Mouse (Mus musculus): ENCODE data around the gene Aurkb. TPM values are rescaled to one million over a fixed set of nuclear protein-coding genes. Genes with fewer than 3 reads are reported as not detected.

The Aurkb gene
- total and polyA plus RNA-seq, 3 experiments = 0.21 to 1.1 (median 0.59) TPM

DNA sequence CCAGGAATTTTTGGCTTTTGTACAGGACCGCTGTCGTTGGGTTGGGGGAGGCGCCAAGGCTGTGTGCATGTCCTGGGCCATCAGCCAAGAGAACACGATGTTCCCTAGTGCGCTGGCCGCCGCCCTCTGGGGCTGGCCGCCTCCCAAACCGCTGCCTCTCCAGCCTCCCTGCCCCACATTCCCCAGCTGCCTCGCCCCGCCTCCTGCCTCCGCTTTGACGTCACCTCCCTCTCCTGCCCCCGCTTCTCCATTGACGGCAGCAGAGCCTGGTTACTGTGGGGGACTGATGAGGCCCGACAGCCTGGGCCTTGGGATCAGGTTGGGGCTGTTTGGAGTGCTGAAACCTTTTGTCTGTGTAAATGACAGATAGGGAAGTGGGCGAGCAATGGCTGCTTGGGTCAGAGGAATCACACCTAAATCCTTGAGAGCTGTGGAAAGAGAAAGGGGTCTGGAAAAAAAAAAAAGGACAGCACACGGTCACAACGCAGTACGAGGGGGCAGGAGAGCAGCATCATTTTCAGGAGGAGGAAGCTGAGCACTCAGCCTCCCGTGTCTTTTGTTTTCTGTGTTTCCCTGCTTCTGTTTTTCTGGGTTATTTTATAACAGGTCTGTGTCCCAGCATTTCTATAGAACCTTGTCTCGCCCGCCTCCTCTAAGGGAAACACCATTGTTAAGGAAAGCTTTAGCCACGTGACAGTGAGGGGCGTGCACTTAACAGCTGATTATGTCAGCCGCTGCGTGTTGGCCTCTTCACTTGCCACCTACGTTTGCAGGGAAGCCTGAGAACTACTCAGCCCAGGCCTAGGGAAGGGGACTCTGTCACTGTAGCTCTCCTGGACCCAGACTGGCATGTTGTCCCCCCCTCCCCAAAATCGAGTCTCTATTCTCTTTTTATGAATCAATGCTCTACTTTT, 51.8 kb downstream of the Aurkb start:
- H3K27ac ChIP-seq = peak overlapping the region; percentile 98
- DNase-seq = peak; percentile 99 to 100
- peak; percentile 100 for TF ChIP-seq EP300 (IDR thresholded peaks at IDR 0.05; ENCODE audit: insufficient read depth, low read depth, low read length)
- TF ChIP-seq POLR2A (IDR thresholded peaks at IDR 0.05; ENCODE audit: insufficient read depth, low read depth, low read length) = peak; percentile 90
- TF ChIP-seq CTCF (IDR thresholded peaks at IDR 0.05) = no peak
- peak overlapping the region; percentile 67 for H3K4me3 ChIP-seq
- H3K27me3 ChIP-seq (ENCODE audit: control insufficient read depth, insufficient read depth, low read length) = no peaks in the 10 kb centered on the region
- peaks cover 9% of the 10 kb centered on the region for H3K36me3 ChIP-seq (ENCODE audit: control insufficient read depth, insufficient read depth, low read length)
- peaks cover 2% of the 10 kb centered on the region for H3K79me2 ChIP-seq (replicated peaks; ENCODE audit: control insufficient read depth, insufficient read depth, low read length)
- intact Hi-C loops (cut with DNase I) = loop anchor here (5.0 kb wide), 1 partner anchor 140 kb away; the partner anchor contains the start of gene Arhgef15
- peaks cover 13% of the 10 kb centered on the region for H3K4me1 ChIP-seq (ENCODE audit: control insufficient read depth, insufficient read depth, low read length)
- under 1% methylated on average over 29 of the region's 29 CpGs for WGBS
- peak overlapping the region; percentile 71 for H3K9ac ChIP-seq (ENCODE audit: low read depth, low read length)

GRCm38 (mm10) chr11:69098039-69098761, 52.8 kb downstream of the Aurkb start:
- no peaks in the 10 kb centered on the region for H3K27me3 ChIP-seq (ENCODE audit: control insufficient read depth, insufficient read depth, low read length)
- peak overlapping the region; percentile 67 for H3K4me3 ChIP-seq
- TF ChIP-seq CTCF (IDR thresholded peaks at IDR 0.05) (no peak), POLR2A (IDR thresholded peaks at IDR 0.05; ENCODE audit: insufficient read depth, low read depth, low read length) (peak; percentile 95), EP300 (IDR thresholded peaks at IDR 0.05; ENCODE audit: insufficient read depth, low read depth, low read length) (no peak; the same call in 1 of the 2 replicates)
- H3K4me1 ChIP-seq (ENCODE audit: control insufficient read depth, insufficient read depth, low read length) = peaks cover 13% of the 10 kb centered on the region
- peaks cover 9% of the 10 kb centered on the region for H3K36me3 ChIP-seq (ENCODE audit: control insufficient read depth, insufficient read depth, low read length)
- peaks cover 2% of the 10 kb centered on the region for H3K79me2 ChIP-seq (replicated peaks; ENCODE audit: control insufficient read depth, insufficient read depth, low read length)
- DNase-seq = no peak
- intact Hi-C loops (cut with DNase I) = loop anchor here (5.0 kb wide), 1 partner anchor 141 kb away; the partner anchor contains the start of gene Arhgef15
- H3K9ac ChIP-seq (ENCODE audit: low read depth, low read length) = peak overlapping the region; percentile 56
- WGBS = 3% methylated on average over 8 of the region's 8 CpGs
- H3K27ac ChIP-seq = peak overlapping the region; percentile 98

DNA sequence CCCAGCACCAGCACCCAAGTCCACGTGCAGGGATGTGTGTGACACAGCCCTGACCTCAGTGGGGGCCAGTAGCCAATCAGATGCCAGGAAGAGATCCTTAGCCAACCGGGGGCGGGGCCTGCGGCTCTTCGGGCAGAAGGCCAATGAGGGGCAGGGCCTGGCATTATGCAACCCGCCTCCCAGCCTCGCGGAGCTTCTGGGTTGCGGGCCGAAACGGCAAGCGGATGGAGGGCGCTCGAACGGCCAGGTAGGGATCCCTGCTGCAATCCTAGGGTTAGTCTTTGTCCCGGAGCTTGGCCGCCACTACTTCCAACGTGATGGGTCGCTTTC, 53.3 kb downstream of the Aurkb start:
- Histone ChIP-seq H3K9ac (ENCODE audit: low read depth, low read length) (peak overlapping the region; percentile 81), H3K27me3 (ENCODE audit: control insufficient read depth, insufficient read depth, low read length) (no peaks in the 10 kb centered on the region), H3K36me3 (ENCODE audit: control insufficient read depth, insufficient read depth, low read length) (peaks cover 9% of the 10 kb centered on the region), H3K79me2 (replicated peaks; ENCODE audit: control insufficient read depth, insufficient read depth, low read length) (peaks cover 2% of the 10 kb centered on the region), H3K4me3 (peak overlapping the region; percentile 67), H3K4me1 (ENCODE audit: control insufficient read depth, insufficient read depth, low read length) (peaks cover 13% of the 10 kb centered on the region), H3K27ac (peak overlapping the region; percentile 98)
- WGBS = under 1% methylated on average over 19 of the region's 19 CpGs
- intact Hi-C loops (cut with DNase I) = loop anchor here (5.0 kb wide), 1 partner anchor 141 kb away; the partner anchor contains the start of gene Arhgef15
- TF ChIP-seq POLR2A (IDR thresholded peaks at IDR 0.05; ENCODE audit: insufficient read depth, low read depth, low read length) (peak; percentile 83), CTCF (IDR thresholded peaks at IDR 0.05) (no peak), EP300 (IDR thresholded peaks at IDR 0.05; ENCODE audit: insufficient read depth, low read depth, low read length) (peak; percentile 93; the same call in 1 of the 2 replicates)
- peak; percentile 98 to 99 for DNase-seq

- under 1% methylated on average over 22 of the region's 22 CpGs for WGBS
- no peaks in the 10 kb centered on the region for H3K27me3 ChIP-seq (ENCODE audit: control insufficient read depth, insufficient read depth, low read length)
- peak; percentile 90 to 92 for DNase-seq
- TF ChIP-seq EP300 (IDR thresholded peaks at IDR 0.05; ENCODE audit: insufficient read depth, low read depth, low read length) (peak; percentile 99), CTCF (IDR thresholded peaks at IDR 0.05) (no peak)
- peaks cover 2% of the 10 kb centered on the region for H3K79me2 ChIP-seq (replicated peaks; ENCODE audit: control insufficient read depth, insufficient read depth, low read length)
- peaks cover 13% of the 10 kb centered on the region for H3K4me1 ChIP-seq (ENCODE audit: control insufficient read depth, insufficient read depth, low read length)
- H3K9ac ChIP-seq (ENCODE audit: low read depth, low read length) = peak overlapping the region; percentile 81
- peak overlapping the region; percentile 98 for H3K27ac ChIP-seq
- peak overlapping the region; percentile 67 for H3K4me3 ChIP-seq
- peaks cover 9% of the 10 kb centered on the region for H3K36me3 ChIP-seq (ENCODE audit: control insufficient read depth, insufficient read depth, low read length)
- intact Hi-C loops (cut with DNase I) = loop anchor here (5.0 kb wide), 1 partner anchor 142 kb away; the partner anchor contains the start of gene Arhgef15
Observed at GRCm38 (mm10) chr11:69099177-69099914, 53.9 kb downstream of the Aurkb start.

DNA sequence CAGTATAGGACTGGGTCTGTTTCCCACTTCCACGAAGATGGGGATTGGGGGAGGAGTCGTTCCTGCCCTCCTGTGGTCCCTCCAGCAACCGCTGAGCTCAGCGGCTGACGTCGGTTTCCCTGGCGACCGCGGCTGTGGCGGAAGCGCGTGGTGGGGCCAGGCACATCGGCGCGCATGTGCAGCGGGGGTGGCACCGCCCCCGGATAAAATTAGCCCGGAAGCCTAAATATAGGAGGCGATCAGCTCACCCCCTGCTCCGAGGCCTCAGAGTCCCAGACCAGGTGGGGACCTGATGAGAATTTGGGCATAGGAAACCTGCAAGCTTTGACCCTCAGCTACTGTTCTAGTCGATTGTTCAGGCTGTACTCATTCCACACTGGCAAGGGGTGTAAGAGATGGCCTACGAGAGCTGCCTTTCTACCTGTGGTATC, 54.5 kb downstream of the Aurkb start:
- WGBS = under 1% methylated on average over 23 of the region's 23 CpGs
- peak; percentile 87 for TF ChIP-seq EP300 (IDR thresholded peaks at IDR 0.05; ENCODE audit: insufficient read depth, low read depth, low read length)
- TF ChIP-seq POLR2A (IDR thresholded peaks at IDR 0.05; ENCODE audit: insufficient read depth, low read depth, low read length) = peak; percentile 82
- TF ChIP-seq CTCF (IDR thresholded peaks at IDR 0.05) = peak; percentile 44
- intact Hi-C loops (cut with DNase I) = loop anchor here (1.0 to 10.0 kb wide), 3 partner anchors 10 to 305 kb away; partner anchors contain the start of gene Arhgef15

More for the DNA sequence above, 54.5 kb downstream of the Aurkb start:
- H3K79me2 ChIP-seq (replicated peaks; ENCODE audit: control insufficient read depth, insufficient read depth, low read length) = peaks cover 2% of the 10 kb centered on the region
- peak overlapping the region; percentile 81 for H3K9ac ChIP-seq (ENCODE audit: low read depth, low read length)
- peaks cover 9% of the 10 kb centered on the region for H3K36me3 ChIP-seq (ENCODE audit: control insufficient read depth, insufficient read depth, low read length)
- no peaks in the 10 kb centered on the region for H3K27me3 ChIP-seq (ENCODE audit: control insufficient read depth, insufficient read depth, low read length)
- peaks cover 13% of the 10 kb centered on the region for H3K4me1 ChIP-seq (ENCODE audit: control insufficient read depth, insufficient read depth, low read length)
- peak; percentile 96 to 97 for DNase-seq
- H3K27ac ChIP-seq = peak overlapping the region; percentile 98
- H3K4me3 ChIP-seq = peak overlapping the region; percentile 67

Measured in heart, adult 2 months (tissue).